ENCODE assay signal across 9 mouse cellular contexts in the genomic region with DNA sequence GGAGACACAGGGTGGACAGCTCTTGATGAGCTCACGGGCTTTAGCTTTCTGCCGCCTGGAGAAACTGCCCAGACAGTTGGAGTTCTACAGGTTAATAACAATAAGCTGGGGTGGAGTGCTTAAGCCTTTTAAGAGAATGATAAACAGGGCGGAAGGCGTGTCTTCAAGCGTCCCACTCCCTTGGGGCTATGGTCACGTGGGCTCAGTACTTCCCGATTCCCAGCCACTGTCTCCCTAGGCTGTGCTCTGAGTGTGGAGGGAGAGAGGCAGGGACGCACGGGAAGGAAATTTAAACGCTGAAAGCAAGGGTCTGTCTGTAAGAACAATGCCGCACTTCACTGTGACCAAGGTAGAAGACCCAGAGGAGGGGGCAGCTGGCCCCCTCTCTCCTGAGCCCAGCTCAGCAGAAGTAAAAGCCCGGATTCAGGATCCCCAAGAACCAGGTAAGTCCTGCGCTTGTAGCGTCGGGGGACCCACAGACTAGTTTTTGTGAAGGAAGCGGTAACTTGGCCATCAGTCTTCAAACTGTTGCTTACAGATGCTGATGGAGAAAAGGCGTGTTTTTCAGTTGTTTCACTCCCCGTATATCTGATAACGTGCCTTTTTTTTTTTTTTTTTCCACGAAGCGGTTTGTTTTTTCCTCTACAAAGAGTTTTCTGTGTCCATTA. TPM values are rescaled to one million over a fixed set of nuclear protein-coding genes. Genes with fewer than 3 reads are reported as not detected.
DNase-seq lines count a peak whose midpoint lies in the region; ATAC-seq and TF ChIP-seq lines count a peak whose summit lies in the region.
"Had no signal": no experiment of that assay in that cellular context is flagged by ENCODE, and none has a peak within 500 bp of the region (broad histone marks: within the 10 kb centered on the region; RNA-seq: fewer than 3 reads in every experiment).

No protein-coding gene starts in this region.

- peak overlapping the region; percentile 65 for H3K9ac ChIP-seq in stomach, postnatal 0 days (ENCODE audit: low read length)

- TF ChIP-seq EP300 in stomach, postnatal 0 days (optimal IDR thresholded peaks at IDR 0.05) = no peak

- intact Hi-C loops in heart, postnatal 25 days (cut with DNase I) = loop anchor here (2.0 kb wide), 1 partner anchor 14 kb away; no protein-coding TSS in a partner anchor

- no peaks in the 10 kb centered on the region for H3K9me3 ChIP-seq in forebrain, embryonic 10.5 days
- no peaks in the 10 kb centered on the region for H3K9me3 ChIP-seq in stomach, postnatal 0 days (ENCODE audit: control insufficient read depth, low read length)

- peaks cover 19% of the 10 kb centered on the region for H3K4me1 ChIP-seq in forebrain, embryonic 10.5 days
- H3K4me1 ChIP-seq in stomach, postnatal 0 days (replicated peaks; ENCODE audit: control insufficient read depth, insufficient read depth) = no peaks in the 10 kb centered on the region; the same call in 1 of the 2 replicates

- ATAC-seq in stomach, postnatal 0 days (ENCODE audit: low FRiP score, low TSS enrichment) = peak; percentile 94

- DNase-seq in CD4-positive helper T cell, adult 2 months (ENCODE audit: low read depth, low spot score) = peak; percentile 51
- DNase-seq in ZHBTc4 (ENCODE audit: low read depth, low spot score) = peak; percentile 93
- DNase-seq in forebrain, embryonic 10.5 days (ENCODE audit: extremely low spot score, low spot score) = peak; percentile 46
- DNase-seq in heart, postnatal 25 days (ENCODE audit: low spot score) = peak; percentile 52
- DNase-seq in large intestine, adult 2 months (ENCODE audit: low read depth, low spot score) = peak; percentile 77
- peak; percentile 74 for DNase-seq in mesoderm, embryonic 11.5 days (ENCODE audit: low read depth, low spot score)
- peak; percentile 69 for DNase-seq in stomach, postnatal 0 days (ENCODE audit: low spot score)
- no peak for DNase-seq in layer of hippocampus, postnatal 10 days (ENCODE audit: low spot score in 2 of 2)

- H3K27me3 ChIP-seq in forebrain, embryonic 10.5 days (ENCODE audit: poor library complexity, severe bottlenecking) = no peaks in the 10 kb centered on the region
- H3K27me3 ChIP-seq in stomach, postnatal 0 days (ENCODE audit: control insufficient read depth, insufficient read depth, low read length) = no peaks in the 10 kb centered on the region

- peak overlapping the region; percentile 61 for H3K4me3 ChIP-seq in forebrain, embryonic 10.5 days
- peak overlapping the region; percentile 58 for H3K4me3 ChIP-seq in stomach, postnatal 0 days (ENCODE audit: low read depth, low read length)

- H3K27ac ChIP-seq in forebrain, embryonic 10.5 days = peak overlapping the region; percentile 81
- H3K27ac ChIP-seq in stomach, postnatal 0 days (replicated peaks) = peak overlapping the region; percentile 59; the same call in 1 of the 2 replicates

- peak overlapping the region; percentile 89 for H3K4me2 ChIP-seq in stomach, postnatal 0 days (replicated peaks; ENCODE audit: low read depth)

- no peaks in the 10 kb centered on the region for H3K36me3 ChIP-seq in forebrain, embryonic 10.5 days (replicated peaks)
- H3K36me3 ChIP-seq in stomach, postnatal 0 days (ENCODE audit: control insufficient read depth, insufficient read depth, low read length) = no peaks in the 10 kb centered on the region

- WGBS in forebrain, embryonic 10.5 days = 2% methylated on average over 21 of the region's 21 CpGs
- 4% methylated on average over 21 of the region's 21 CpGs for WGBS in large intestine, adult 2 months
- 1% methylated on average over 21 of the region's 21 CpGs for WGBS in stomach, postnatal 0 days

- TF ChIP-seq CTCF in stomach, postnatal 0 days (IDR thresholded peaks at IDR 0.05; ENCODE audit: low read depth) = no peak

RNA-seq across cellular contexts. Expression of gene Gm21985, which starts 18.4 kb away (rescaled TPM):
- not detected in 2 replicates for polyA plus RNA-seq in forebrain, embryonic 10.5 days (2016; fragmentation: Nextera tagmentation; extraction: Ambion mirVana)
- total RNA-seq in heart, postnatal 25 days (2021) = under 1 TPM; 0.55 to 0.59 TPM
- polyA plus RNA-seq in large intestine, adult 2 months (2012; rRNA removed) = 0.02 TPM in 1 of 2 replicates, not detected in the other
- polyA plus RNA-seq in stomach, postnatal 0 days (2015; fragmentation: Nextera tagmentation; extraction: Ambion mirVana) = not detected in 2 replicates
- 1 to 10 TPM; 1.0 to 1.3 TPM for total RNA-seq in layer of hippocampus, postnatal 10 days (2021)
- total RNA-seq: gastrocnemius, postnatal 4 days had no signal

RNA-seq across cellular contexts. Expression of gene Slc12a6, which starts 18.9 kb away (rescaled TPM):
- polyA plus RNA-seq in forebrain, embryonic 10.5 days (2016; fragmentation: Nextera tagmentation; extraction: Ambion mirVana) = 8.0 and 10.1 TPM in 2 replicates
- 10 to 100 TPM; 34.9 to 37.3 TPM for total RNA-seq in heart, postnatal 25 days (2021)
- 15.2 and 32.1 TPM in 2 replicates for polyA plus RNA-seq in large intestine, adult 2 months (2012; rRNA removed)
- 5.4 and 6.2 TPM in 2 replicates for polyA plus RNA-seq in stomach, postnatal 0 days (2015; fragmentation: Nextera tagmentation; extraction: Ambion mirVana)
- 10 to 100 TPM; 81.2 to 83.7 TPM for total RNA-seq in layer of hippocampus, postnatal 10 days (2021)

RNA-seq across cellular contexts. Expression of gene Nop10, which starts 22.8 kb away (rescaled TPM):
- polyA plus RNA-seq in forebrain, embryonic 10.5 days (2016; fragmentation: Nextera tagmentation; extraction: Ambion mirVana) = 224 TPM in 2 replicates
- 10 to 100 TPM; 62.2 to 64.3 TPM for total RNA-seq in heart, postnatal 25 days (2021)
- 96.1 and 105 TPM in 2 replicates for polyA plus RNA-seq in large intestine, adult 2 months (2012; rRNA removed)
- 169 and 172 TPM in 2 replicates for polyA plus RNA-seq in stomach, postnatal 0 days (2015; fragmentation: Nextera tagmentation; extraction: Ambion mirVana)
- 10 to 100 TPM; 61.9 to 80.6 TPM for total RNA-seq in layer of hippocampus, postnatal 10 days (2021)

RNA-seq across cellular contexts. Expression of gene Nutm1, which starts 25.4 kb away (rescaled TPM):
- 0.06 and 0.10 TPM in 2 replicates for polyA plus RNA-seq in forebrain, embryonic 10.5 days (2016; fragmentation: Nextera tagmentation; extraction: Ambion mirVana)
- not detected for total RNA-seq in heart, postnatal 25 days (2021)
- polyA plus RNA-seq in large intestine, adult 2 months (2012; rRNA removed) = not detected in 2 replicates
- 0.06 and 0.10 TPM in 2 replicates for polyA plus RNA-seq in stomach, postnatal 0 days (2015; fragmentation: Nextera tagmentation; extraction: Ambion mirVana)
- total RNA-seq in layer of hippocampus, postnatal 10 days (2021) = not detected
- total RNA-seq: gastrocnemius, postnatal 4 days had no signal

RNA-seq across cellular contexts. Expression of gene Lpcat4, which starts 45.2 kb away (rescaled TPM):
- 10.8 and 14.4 TPM in 2 replicates for polyA plus RNA-seq in forebrain, embryonic 10.5 days (2016; fragmentation: Nextera tagmentation; extraction: Ambion mirVana)
- 1 to 10 TPM; 2.6 to 3.3 TPM for total RNA-seq in heart, postnatal 25 days (2021)
- polyA plus RNA-seq in large intestine, adult 2 months (2012; rRNA removed) = 55.7 and 150 TPM in 2 replicates
- 40.2 and 52.0 TPM in 2 replicates for polyA plus RNA-seq in stomach, postnatal 0 days (2015; fragmentation: Nextera tagmentation; extraction: Ambion mirVana)
- total RNA-seq in layer of hippocampus, postnatal 10 days (2021) = 10 to 100 TPM; 59.7 to 62.4 TPM

Comparison
In these comparisons a context has a peak if more than half of its experiments do, and no peak if none do; other contexts are left out.
1. DNase-seq: peak in CD4-positive helper T cell, adult 2 months (single experiment), ZHBTc4 (single experiment), forebrain, embryonic 10.5 days (single experiment), heart, postnatal 25 days (single experiment), large intestine, adult 2 months (single experiment), mesoderm, embryonic 11.5 days (single experiment) and stomach, postnatal 0 days (single experiment); none in layer of hippocampus, postnatal 10 days (0 of 2).